ENCODE assay signal across 15 mouse cellular contexts in the genomic region with DNA sequence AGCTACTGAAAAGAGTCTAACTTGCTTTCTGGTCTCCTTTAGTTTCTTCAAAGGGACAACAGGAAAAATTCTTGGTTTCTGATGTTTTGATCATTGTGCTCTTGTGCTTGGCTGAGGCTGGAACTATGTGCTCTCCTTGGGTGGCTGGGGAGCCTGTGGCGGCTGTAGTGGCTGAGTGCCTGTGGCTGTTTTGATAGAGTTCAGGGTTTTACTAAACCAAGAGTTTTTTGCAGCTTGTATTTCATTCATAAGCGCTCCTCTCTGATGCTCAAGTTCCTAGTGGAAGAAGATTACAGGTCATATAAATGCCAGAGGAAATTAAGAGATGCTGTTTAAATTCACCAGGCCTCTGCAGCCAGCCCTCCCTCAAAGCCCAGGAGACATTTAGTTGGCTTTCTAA.
"Had no signal": no experiment of that assay in that cellular context is flagged by ENCODE, and none has a peak within 500 bp of the region (broad histone marks: within the 10 kb centered on the region; RNA-seq: fewer than 3 reads in every experiment).

No protein-coding gene starts in this region.

- H3K4me3 ChIP-seq: midbrain, embryonic 10.5 days; midbrain, embryonic 12.5 days; neural tube, embryonic 12.5 days; stomach, embryonic 15.5 days had no signal

- ATAC-seq: midbrain, embryonic 16.5 days had no signal

- H3K27me3 ChIP-seq: midbrain, embryonic 12.5 days; neural tube, embryonic 12.5 days; stomach, embryonic 15.5 days had no signal

- H3K9me3 ChIP-seq: midbrain, embryonic 10.5 days; midbrain, embryonic 12.5 days; neural tube, embryonic 12.5 days; stomach, embryonic 15.5 days had no signal

- H3K9ac ChIP-seq: lung, embryonic 14.5 days; midbrain, embryonic 12.5 days; neural tube, embryonic 12.5 days; stomach, embryonic 15.5 days had no signal

- H3K36me3 ChIP-seq: midbrain, embryonic 10.5 days; midbrain, embryonic 12.5 days; neural tube, embryonic 12.5 days; stomach, embryonic 15.5 days had no signal

- H3K27ac ChIP-seq: midbrain, embryonic 10.5 days; midbrain, embryonic 12.5 days; neural tube, embryonic 12.5 days; stomach, embryonic 15.5 days; stomach, postnatal 0 days had no signal

- H3K4me2 ChIP-seq: lung, embryonic 14.5 days; midbrain, embryonic 12.5 days; neural tube, embryonic 12.5 days; stomach, embryonic 15.5 days had no signal

- H3K4me1 ChIP-seq: midbrain, embryonic 10.5 days; midbrain, embryonic 12.5 days; neural tube, embryonic 12.5 days; stomach, embryonic 15.5 days had no signal

- DNase-seq: lung, adult 18-20 months; lung, embryonic 14.5 days; lung, postnatal 10 days; lung, postnatal 4 days; midbrain, embryonic 14.5 days; right cerebral cortex, postnatal 14 days; thymus, adult 2 months; thymus, postnatal 14 days; thymus, postnatal 36 days had no signal
